Mouse (Mus musculus): ENCODE results near the gene Chrne. TPM values are rescaled to one million over a fixed set of nuclear protein-coding genes. Genes with fewer than 3 reads are reported as not detected.

Chrne gene
- polyA plus RNA-seq, 1 experiment from 2014 or later: not detected

DNA sequence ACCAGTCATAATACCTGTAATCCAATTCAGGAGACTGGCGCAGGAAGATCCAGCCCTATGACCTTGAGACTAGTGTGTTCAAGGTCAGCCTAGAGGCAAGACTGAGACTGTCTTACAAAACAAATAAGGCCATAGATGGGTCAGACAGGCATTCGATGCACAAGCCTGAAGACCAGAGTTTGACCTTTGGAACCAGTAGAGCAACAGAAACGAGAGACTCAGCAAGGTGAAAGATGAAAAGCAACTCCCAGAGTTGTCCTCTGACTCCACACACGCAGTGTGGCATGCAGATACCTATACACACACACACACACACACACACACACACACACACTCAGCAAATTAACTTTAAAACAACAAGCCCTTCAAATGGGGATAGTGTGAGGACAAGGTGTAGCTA lies 7.9 kb upstream of the Chrne start:
- no peaks in the 10 kb centered on the region for H3K4me1 ChIP-seq (replicated peaks; ENCODE audit: control insufficient read depth, insufficient read depth)
- no peak overlapping the region for H3K27ac ChIP-seq (replicated peaks)
- 54% methylated on average over 4 of the region's 4 CpGs for WGBS
- no peaks in the 10 kb centered on the region for H3K36me3 ChIP-seq (ENCODE audit: control insufficient read depth, insufficient read depth, low read length)
- H3K9ac ChIP-seq (ENCODE audit: low read length): no peak overlapping the region
- no peaks in the 10 kb centered on the region for H3K27me3 ChIP-seq (ENCODE audit: control insufficient read depth, insufficient read depth, low read length)
- no peak overlapping the region for H3K4me3 ChIP-seq (ENCODE audit: low read depth, low read length)
- no peak for TF ChIP-seq EP300 (optimal IDR thresholded peaks at IDR 0.05)
- TF ChIP-seq CTCF (IDR thresholded peaks at IDR 0.05; ENCODE audit: low read depth): no peak
- H3K9me3 ChIP-seq (ENCODE audit: control insufficient read depth, low read length): no peaks in the 10 kb centered on the region
- no peak overlapping the region for H3K4me2 ChIP-seq (replicated peaks; ENCODE audit: low read depth)
- ATAC-seq (ENCODE audit: low FRiP score, low TSS enrichment) (no peak), DNase-seq (ENCODE audit: low spot score) (no peak)

DNA sequence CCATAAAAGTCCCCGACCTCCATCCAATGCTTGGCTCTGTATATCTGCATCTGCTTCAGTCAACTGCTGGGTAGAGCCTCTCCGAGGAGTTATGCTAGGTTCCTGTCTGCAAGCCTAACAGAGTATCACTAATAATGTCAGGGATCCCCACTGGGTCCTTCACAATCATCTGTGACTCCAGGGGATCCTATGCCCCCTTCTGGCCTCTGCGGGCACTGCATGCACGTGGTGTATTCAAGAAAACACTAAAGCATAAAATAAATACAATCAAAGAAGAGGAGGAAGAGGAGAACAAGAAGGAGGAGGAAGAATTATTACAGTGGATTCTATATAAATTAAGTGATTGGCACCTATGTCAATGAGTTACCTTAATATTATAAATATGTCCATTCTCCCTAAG lies 6.5 kb upstream of the Chrne start:
- Histone ChIP-seq H3K36me3 (ENCODE audit: control insufficient read depth, insufficient read depth, low read length) (no peaks in the 10 kb centered on the region), H3K9ac (ENCODE audit: low read length) (no peak overlapping the region), H3K9me3 (ENCODE audit: control insufficient read depth, low read length) (no peaks in the 10 kb centered on the region), H3K4me1 (replicated peaks; ENCODE audit: control insufficient read depth, insufficient read depth) (no peaks in the 10 kb centered on the region), H3K27me3 (ENCODE audit: control insufficient read depth, insufficient read depth, low read length) (no peaks in the 10 kb centered on the region), H3K4me2 (replicated peaks; ENCODE audit: low read depth) (no peak overlapping the region), H3K27ac (replicated peaks) (no peak overlapping the region), H3K4me3 (ENCODE audit: low read depth, low read length) (no peak overlapping the region)
- ATAC-seq (ENCODE audit: low FRiP score, low TSS enrichment) (no peak), DNase-seq (ENCODE audit: low spot score) (peak; percentile 67)
- TF ChIP-seq EP300 (optimal IDR thresholded peaks at IDR 0.05) (no peak), CTCF (IDR thresholded peaks at IDR 0.05; ENCODE audit: low read depth) (peak; percentile 83)
- WGBS: 54% methylated on average over 4 of the region's 4 CpGs

DNA sequence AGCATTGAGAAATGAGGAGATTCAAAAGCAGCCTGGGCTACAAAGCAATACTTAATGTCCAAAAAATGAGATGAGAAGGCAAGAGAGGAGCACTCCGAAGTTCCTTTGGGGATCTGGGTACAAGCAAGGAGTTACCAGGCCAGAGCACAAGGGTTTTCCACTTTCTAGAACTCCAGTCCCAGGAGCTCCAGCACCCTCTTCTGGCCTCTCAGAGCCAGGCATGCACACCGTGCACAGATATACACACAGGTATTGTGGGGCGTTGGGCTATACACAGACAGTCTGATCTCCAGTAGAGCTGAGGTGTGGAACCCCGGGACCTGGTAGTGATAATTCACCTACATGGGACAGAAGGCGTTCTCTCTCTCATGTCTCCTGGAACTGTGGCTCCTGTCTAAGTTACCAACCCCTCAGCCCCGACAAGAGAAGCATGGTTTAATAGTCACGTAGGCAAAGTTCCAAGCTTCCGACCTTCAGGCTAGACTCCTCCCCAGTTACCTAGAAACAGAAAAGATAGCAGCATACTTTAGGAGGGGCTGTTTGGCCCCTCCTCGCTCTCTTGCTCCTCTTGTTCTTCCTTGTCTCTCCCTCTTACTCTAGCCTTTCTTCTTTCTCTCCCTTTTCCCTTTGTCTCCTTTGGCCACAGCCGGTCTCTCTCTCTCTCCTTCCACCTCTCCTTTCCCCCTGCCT lies 4.2 kb upstream of the Chrne start:
- no peak overlapping the region for H3K4me2 ChIP-seq (replicated peaks; ENCODE audit: low read depth)
- ATAC-seq (ENCODE audit: low FRiP score, low TSS enrichment): peak; percentile 39; the same call in 1 of the 2 replicates
- H3K27me3 ChIP-seq (ENCODE audit: control insufficient read depth, insufficient read depth, low read length): no peaks in the 10 kb centered on the region
- no peaks in the 10 kb centered on the region for H3K9me3 ChIP-seq (ENCODE audit: control insufficient read depth, low read length)
- H3K9ac ChIP-seq (ENCODE audit: low read length): no peak overlapping the region
- H3K4me1 ChIP-seq (replicated peaks; ENCODE audit: control insufficient read depth, insufficient read depth): no peaks in the 10 kb centered on the region
- H3K27ac ChIP-seq (replicated peaks): no peak overlapping the region
- H3K4me3 ChIP-seq (ENCODE audit: low read depth, low read length): no peak overlapping the region
- TF ChIP-seq EP300 (optimal IDR thresholded peaks at IDR 0.05) (no peak), CTCF (IDR thresholded peaks at IDR 0.05; ENCODE audit: low read depth) (peak; percentile 64)
- no peak for DNase-seq (ENCODE audit: low spot score)
- H3K36me3 ChIP-seq (ENCODE audit: control insufficient read depth, insufficient read depth, low read length): no peaks in the 10 kb centered on the region
- WGBS: 65% methylated on average over 10 of the region's 10 CpGs

DNA sequence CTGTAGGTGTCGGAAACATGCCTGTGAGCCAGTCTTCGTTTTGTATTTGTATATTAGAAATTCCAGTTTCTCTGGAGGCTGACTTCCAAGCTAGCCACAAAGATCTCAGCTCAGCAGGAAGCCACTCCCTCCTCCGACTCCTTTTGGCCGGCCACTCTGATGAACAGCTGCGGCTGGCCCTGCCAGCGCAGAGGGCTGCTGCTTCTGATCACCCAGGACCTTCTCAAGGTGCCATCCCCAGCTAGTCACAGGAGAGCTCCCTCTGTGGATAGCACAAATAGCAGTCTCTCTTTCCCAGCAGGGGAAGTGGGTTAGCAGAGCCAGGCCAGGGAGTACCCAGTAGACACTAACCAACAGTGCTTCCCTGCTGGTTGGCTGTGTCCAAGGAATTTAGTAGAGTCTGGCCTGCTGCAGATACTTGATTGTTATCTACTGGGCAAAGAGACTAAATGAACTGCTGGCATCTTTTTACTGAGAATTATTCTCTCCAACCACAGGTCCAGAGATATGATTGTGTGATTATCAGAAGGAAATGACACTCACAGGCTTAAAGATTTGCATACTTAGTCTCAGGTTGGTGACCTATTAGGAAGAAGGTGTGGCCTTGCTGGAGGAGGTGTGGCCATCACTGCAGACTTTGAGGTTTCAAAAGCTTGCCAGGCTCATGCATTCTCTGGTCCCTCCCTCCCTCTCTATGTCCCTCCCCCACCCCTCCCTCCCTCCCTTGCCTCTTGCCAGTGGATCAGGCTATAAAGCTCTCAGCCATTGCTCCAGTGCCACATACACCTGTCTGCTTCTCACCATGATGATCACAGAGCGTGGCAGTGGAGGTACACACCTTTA lies 3.2 kb upstream of the Chrne start:
- Histone ChIP-seq H3K4me2 (replicated peaks; ENCODE audit: low read depth) (no peak overlapping the region), H3K27me3 (ENCODE audit: control insufficient read depth, insufficient read depth, low read length) (no peaks in the 10 kb centered on the region), H3K4me3 (ENCODE audit: low read depth, low read length) (no peak overlapping the region), H3K9ac (ENCODE audit: low read length) (peak overlapping the region; percentile 23; the same call in 1 of the 2 replicates), H3K36me3 (ENCODE audit: control insufficient read depth, insufficient read depth, low read length) (no peaks in the 10 kb centered on the region), H3K27ac (replicated peaks) (no peak overlapping the region), H3K4me1 (replicated peaks; ENCODE audit: control insufficient read depth, insufficient read depth) (no peaks in the 10 kb centered on the region), H3K9me3 (ENCODE audit: control insufficient read depth, low read length) (no peaks in the 10 kb centered on the region)
- 32% methylated on average over 7 of the region's 7 CpGs for WGBS
- ATAC-seq (ENCODE audit: low FRiP score, low TSS enrichment) (peak; percentile 69), DNase-seq (ENCODE audit: low spot score) (peak; percentile 61)
- TF ChIP-seq CTCF (IDR thresholded peaks at IDR 0.05; ENCODE audit: low read depth): no peak
- no peak for TF ChIP-seq EP300 (optimal IDR thresholded peaks at IDR 0.05)

DNA sequence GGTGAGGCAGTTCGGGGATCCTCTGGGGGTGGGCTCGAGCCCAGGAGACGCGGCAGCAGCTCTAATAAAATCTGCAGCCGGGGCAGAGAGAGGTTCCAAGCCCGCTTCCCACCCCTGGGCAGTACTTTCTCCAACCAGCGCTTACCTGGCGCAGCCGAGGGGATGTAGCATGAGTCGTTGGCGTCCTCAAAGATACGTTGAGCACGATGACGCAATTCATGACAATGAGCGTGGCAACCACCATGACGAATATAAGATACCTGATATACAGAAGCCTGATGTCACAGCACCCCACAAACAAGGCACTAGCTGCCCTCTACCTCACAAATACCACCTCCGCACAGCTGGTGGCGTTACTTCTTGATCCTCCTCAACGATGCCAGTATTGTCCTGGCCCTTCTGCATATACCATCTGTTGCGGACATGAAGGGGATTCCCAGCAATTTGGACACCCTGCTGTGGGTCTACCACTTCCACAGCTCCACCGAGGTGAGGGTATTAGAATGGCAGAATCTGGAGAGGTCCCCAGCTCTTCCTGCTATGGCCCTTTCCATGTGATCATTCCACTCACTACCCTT lies 3.4 kb downstream of the Chrne start, which contains the start of gene 4930544D05Rik:
TSS of gene 4930544D05Rik (plus strand) at position 333 of the 578 bp plus-strand sequence.
- H3K9ac ChIP-seq (ENCODE audit: low read length): peak within 1 kb of the TSS; percentile 56

More for the DNA sequence above, 3.4 kb downstream of the Chrne start, which contains the start of gene 4930544D05Rik:
- 18% methylated on average over 21 of the region's 21 CpGs for WGBS
- TF ChIP-seq CTCF (IDR thresholded peaks at IDR 0.05; ENCODE audit: low read depth) (no peak), EP300 (optimal IDR thresholded peaks at IDR 0.05) (no peak)
- peak within 1 kb of the TSS; percentile 41 for H3K4me3 ChIP-seq (ENCODE audit: low read depth, low read length)
- no peaks in the 10 kb centered on the region for H3K9me3 ChIP-seq (ENCODE audit: control insufficient read depth, low read length)
- no peaks in the 10 kb centered on the region for H3K4me1 ChIP-seq (replicated peaks; ENCODE audit: control insufficient read depth, insufficient read depth)
- peaks cover 3% of the 10 kb centered on the region; the same call in 1 of the 2 replicates for H3K36me3 ChIP-seq (ENCODE audit: control insufficient read depth, insufficient read depth, low read length)
- DNase-seq (ENCODE audit: low spot score) (no peak), ATAC-seq (ENCODE audit: low FRiP score, low TSS enrichment) (no peak)
- peak within 1 kb of the TSS; percentile 67 for H3K27ac ChIP-seq (replicated peaks)
- no peaks in the 10 kb centered on the region for H3K27me3 ChIP-seq (ENCODE audit: control insufficient read depth, insufficient read depth, low read length)
- H3K4me2 ChIP-seq (replicated peaks; ENCODE audit: low read depth): peak within 1 kb of the TSS; percentile 72

Data from stomach, postnatal 0 days (tissue).